Mouse (Mus musculus): ENCODE measurements at regions not wholly inside any gene's neighbourhood (a gene's known extent, or its start where the extent isn't known, plus 50 kb on each side); places are given as distances from the start of the nearest gene placed in this dataset.

- Histone ChIP-seq H3K36me3 (no peaks in the 10 kb centered on the region), H3K27ac (no peak overlapping the region), H3K9me3 (replicated peaks) (no peaks in the 10 kb centered on the region), H3K27me3 (no peaks in the 10 kb centered on the region), H3K4me1 (no peaks in the 10 kb centered on the region), H3K4me2 (replicated peaks) (no peak overlapping the region), H3K9ac (no peak overlapping the region), H3K4me3 (no peak overlapping the region)
- no peak for ATAC-seq (ENCODE audit: low FRiP score)
Measured at GRCm38 (mm10) chr3:18637553-18637952, 689.3 kb downstream of the Cypt12 start.

- Histone ChIP-seq H3K9ac (no peak overlapping the region), H3K27ac (no peak overlapping the region), H3K36me3 (no peaks in the 10 kb centered on the region), H3K9me3 (replicated peaks) (no peaks in the 10 kb centered on the region), H3K27me3 (no peaks in the 10 kb centered on the region), H3K4me2 (replicated peaks) (no peak overlapping the region), H3K4me1 (no peaks in the 10 kb centered on the region), H3K4me3 (no peak overlapping the region)
- 85% methylated on average over 5 of the region's 5 CpGs for WGBS
- no peak for ATAC-seq (ENCODE audit: low FRiP score)
Measured at GRCm38 (mm10) chr3:18640286-18640685, 692.1 kb downstream of the Cypt12 start.

- no peak for ATAC-seq (ENCODE audit: low FRiP score)
Measured at GRCm38 (mm10) chr3:18641688-18642087, 693.5 kb downstream of the Cypt12 start.

GRCm38 (mm10) chr3:18643408-18644035 is 695.3 kb downstream of the Cypt12 start:
- Histone ChIP-seq H3K36me3 (no peaks in the 10 kb centered on the region), H3K27ac (no peak overlapping the region), H3K4me3 (no peak overlapping the region), H3K4me1 (no peaks in the 10 kb centered on the region), H3K9me3 (replicated peaks) (no peaks in the 10 kb centered on the region), H3K27me3 (no peaks in the 10 kb centered on the region), H3K4me2 (replicated peaks) (no peak overlapping the region), H3K9ac (no peak overlapping the region)
- WGBS = 71% methylated on average over 4 of the region's 4 CpGs
- ATAC-seq (ENCODE audit: low FRiP score) = no peak

More at GRCm38 (mm10) chr3:18641688-18642087, 693.5 kb downstream of the Cypt12 start:
- Histone ChIP-seq H3K4me3 (no peak overlapping the region), H3K4me2 (replicated peaks) (no peak overlapping the region), H3K9ac (no peak overlapping the region), H3K9me3 (replicated peaks) (no peaks in the 10 kb centered on the region), H3K36me3 (no peaks in the 10 kb centered on the region), H3K27ac (no peak overlapping the region), H3K4me1 (no peaks in the 10 kb centered on the region), H3K27me3 (no peaks in the 10 kb centered on the region)
- WGBS = 81% methylated on average over 1 of the region's 1 CpGs

GRCm38 (mm10) chr3:18645481-18645880 is 697.3 kb downstream of the Cypt12 start:
- H3K4me1 ChIP-seq = no peaks in the 10 kb centered on the region
- ATAC-seq (ENCODE audit: low FRiP score) = no peak
- H3K4me3 ChIP-seq = no peak overlapping the region
- no peak overlapping the region for H3K4me2 ChIP-seq (replicated peaks)
- no peak overlapping the region for H3K27ac ChIP-seq
- no peaks in the 10 kb centered on the region for H3K9me3 ChIP-seq (replicated peaks)
- no peak overlapping the region for H3K9ac ChIP-seq
- H3K36me3 ChIP-seq = no peaks in the 10 kb centered on the region
- no peaks in the 10 kb centered on the region for H3K27me3 ChIP-seq
- WGBS = 67% methylated on average over 6 of the region's 7 CpGs

- no peak overlapping the region for H3K27ac ChIP-seq
- no peak overlapping the region for H3K9ac ChIP-seq
- no peak overlapping the region for H3K4me2 ChIP-seq (replicated peaks)
- no peaks in the 10 kb centered on the region for H3K36me3 ChIP-seq
- no peak overlapping the region for H3K4me3 ChIP-seq
- WGBS = 66% methylated on average over 7 of the region's 7 CpGs
- H3K9me3 ChIP-seq (replicated peaks) = no peaks in the 10 kb centered on the region
- ATAC-seq (ENCODE audit: low FRiP score) = no peak
- H3K27me3 ChIP-seq = no peaks in the 10 kb centered on the region
- no peaks in the 10 kb centered on the region for H3K4me1 ChIP-seq
Measured at GRCm38 (mm10) chr3:18645927-18646326, 697.7 kb downstream of the Cypt12 start.

- Histone ChIP-seq H3K27me3 (no peaks in the 10 kb centered on the region), H3K9ac (no peak overlapping the region), H3K4me1 (no peaks in the 10 kb centered on the region), H3K9me3 (replicated peaks) (no peaks in the 10 kb centered on the region), H3K4me3 (no peak overlapping the region), H3K4me2 (replicated peaks) (no peak overlapping the region), H3K36me3 (no peaks in the 10 kb centered on the region), H3K27ac (no peak overlapping the region)
- 80% methylated on average over 1 of the region's 1 CpGs for WGBS
- ATAC-seq (ENCODE audit: low FRiP score) = no peak
Measured at GRCm38 (mm10) chr3:18653557-18653956, 705.3 kb downstream of the Cypt12 start.

- Histone ChIP-seq H3K4me1 (no peaks in the 10 kb centered on the region), H3K4me2 (replicated peaks) (no peak overlapping the region), H3K4me3 (no peak overlapping the region), H3K36me3 (no peaks in the 10 kb centered on the region), H3K27ac (no peak overlapping the region), H3K9me3 (replicated peaks) (no peaks in the 10 kb centered on the region), H3K9ac (no peak overlapping the region), H3K27me3 (no peaks in the 10 kb centered on the region)
- no peak for ATAC-seq (ENCODE audit: low FRiP score)
- WGBS = 33% methylated on average over 2 of the region's 2 CpGs
Measured at GRCm38 (mm10) chr3:18665738-18666137, 717.5 kb downstream of the Cypt12 start.

- no peaks in the 10 kb centered on the region for H3K4me1 ChIP-seq
- ATAC-seq (ENCODE audit: low FRiP score) = no peak
- H3K27ac ChIP-seq = no peak overlapping the region
- no peak overlapping the region for H3K4me3 ChIP-seq
- H3K4me2 ChIP-seq (replicated peaks) = no peak overlapping the region
- H3K36me3 ChIP-seq = no peaks in the 10 kb centered on the region
- WGBS = 90% methylated on average over 4 of the region's 4 CpGs
- no peak overlapping the region for H3K9ac ChIP-seq
- no peaks in the 10 kb centered on the region for H3K27me3 ChIP-seq
- H3K9me3 ChIP-seq (replicated peaks) = no peaks in the 10 kb centered on the region
Measured at GRCm38 (mm10) chr3:18667726-18668125, 719.5 kb downstream of the Cypt12 start.

GRCm38 (mm10) chr3:18668936-18669335 is 720.7 kb downstream of the Cypt12 start:
- H3K9me3 ChIP-seq (replicated peaks) = no peaks in the 10 kb centered on the region

GRCm38 (mm10) chr3:18670203-18670700 is 722.0 kb downstream of the Cypt12 start:
- no peak overlapping the region for H3K9ac ChIP-seq
- 71% methylated on average over 5 of the region's 5 CpGs for WGBS
- H3K27ac ChIP-seq = no peak overlapping the region
- ATAC-seq (ENCODE audit: low FRiP score) = no peak
- no peak overlapping the region for H3K4me2 ChIP-seq (replicated peaks)
- no peaks in the 10 kb centered on the region for H3K36me3 ChIP-seq
- H3K9me3 ChIP-seq (replicated peaks) = no peaks in the 10 kb centered on the region
- no peaks in the 10 kb centered on the region for H3K27me3 ChIP-seq
- H3K4me1 ChIP-seq = no peaks in the 10 kb centered on the region
- no peak overlapping the region for H3K4me3 ChIP-seq

More at GRCm38 (mm10) chr3:18668936-18669335, 720.7 kb downstream of the Cypt12 start:
- H3K4me1 ChIP-seq = no peaks in the 10 kb centered on the region
- H3K27me3 ChIP-seq = no peaks in the 10 kb centered on the region
- WGBS = 86% methylated on average over 3 of the region's 3 CpGs
- no peak overlapping the region for H3K9ac ChIP-seq
- H3K36me3 ChIP-seq = no peaks in the 10 kb centered on the region
- no peak for ATAC-seq (ENCODE audit: low FRiP score)
- no peak overlapping the region for H3K4me2 ChIP-seq (replicated peaks)
- H3K27ac ChIP-seq = no peak overlapping the region
- no peak overlapping the region for H3K4me3 ChIP-seq

- 83% methylated on average over 1 of the region's 1 CpGs for WGBS
- no peak for ATAC-seq (ENCODE audit: low FRiP score)
- Histone ChIP-seq H3K27ac (no peak overlapping the region), H3K36me3 (no peaks in the 10 kb centered on the region), H3K9me3 (replicated peaks) (no peaks in the 10 kb centered on the region), H3K4me3 (no peak overlapping the region), H3K4me1 (no peaks in the 10 kb centered on the region), H3K4me2 (replicated peaks) (no peak overlapping the region), H3K9ac (no peak overlapping the region), H3K27me3 (no peaks in the 10 kb centered on the region)
Measured at GRCm38 (mm10) chr3:18671681-18672080, 723.5 kb downstream of the Cypt12 start.

- Histone ChIP-seq H3K9me3 (replicated peaks) (no peaks in the 10 kb centered on the region), H3K27ac (no peak overlapping the region), H3K4me1 (no peaks in the 10 kb centered on the region), H3K9ac (no peak overlapping the region), H3K4me2 (replicated peaks) (no peak overlapping the region), H3K4me3 (no peak overlapping the region), H3K36me3 (no peaks in the 10 kb centered on the region), H3K27me3 (no peaks in the 10 kb centered on the region)
- 92% methylated on average over 6 of the region's 6 CpGs for WGBS
- no peak for ATAC-seq (ENCODE audit: low FRiP score)
Measured at GRCm38 (mm10) chr3:18683346-18684101, 735.3 kb downstream of the Cypt12 start.

Data from hindbrain, embryonic 12.5 days (tissue).